Mouse (Mus musculus) megakaryocyte progenitor cell, adult 5-6 weeks (primary cell): ENCODE measurements around the gene Zzz3. TPM values are rescaled to one million over a fixed set of nuclear protein-coding genes. Genes with fewer than 3 reads are reported as not detected.
A peak's percentile ranks its signal among the peaks of the same experiment; 100 is the strongest.
"Not testable (repeated sequence)": the region's sequence is repeated elsewhere in the genome, so short reads cannot be mapped to it uniquely, and the experiment has no call there.

Experiments
- ATAC-seq: replicated peaks from 2 replicates; pipeline ENCODE4 v1.8.0; 2016; ENCODE audit warnings: mild to moderate bottlenecking, moderate TSS enrichment, inconsistent platforms; ENCODE audit not compliant: poor library complexity
- total RNA-seq, 2 experiments: library from RNA; stranded (forward) in 1 of 2; stranded (reverse) in 1 of 2; fragments of 157-497, 149-512 nt in 1 of 2; fragments of 200-1000 nt in 1 of 2; gene quantifications; 2 replicates each; pipeline versions ENCODE4 v1.2.3 to v1.2.4; 2015 to 2017

Zzz3 gene
- total RNA-seq, 2 experiments from 2014 or later, result 50.3 to 54.6 TPM

GRCm38 (mm10) chr3:152400875-152401274, 5.6 kb downstream of the Zzz3 start:
- no peak for ATAC-seq

GRCm38 (mm10) chr3:152401964-152402670, 6.8 kb downstream of the Zzz3 start:
- peak; percentile 67 for ATAC-seq

GRCm38 (mm10) chr3:152402671-152403066, 7.4 kb downstream of the Zzz3 start:
- ATAC-seq, result no peak

GRCm38 (mm10) chr3:152403827-152404226, 8.6 kb downstream of the Zzz3 start:
- no peak for ATAC-seq

GRCm38 (mm10) chr3:152405420-152405819, 10.1 kb downstream of the Zzz3 start:
- 0 out of 2 replicates have a peak, but pooled peaks have one; percentile 18 for ATAC-seq

- peak; percentile 52 for ATAC-seq
These were observed 10.8 kb downstream of the Zzz3 start for GRCm38 (mm10) chr3:152405978-152406640.

- ATAC-seq, result 0 out of 2 replicates have a peak, but pooled peaks have one; percentile 15
These were observed 15.8 kb downstream of the Zzz3 start for GRCm38 (mm10) chr3:152410980-152411551.

- no peak for ATAC-seq
These were observed 17.1 kb downstream of the Zzz3 start for GRCm38 (mm10) chr3:152412362-152412761.

GRCm38 (mm10) chr3:152428925-152429324, 33.7 kb downstream of the Zzz3 start:
- ATAC-seq, result no peak

GRCm38 (mm10) chr3:152432677-152433076, 37.4 kb downstream of the Zzz3 start:
- ATAC-seq, result no peak

- peak; percentile 23; the same call in 1 of the 2 replicates for ATAC-seq
These were observed 40.3 kb downstream of the Zzz3 start for GRCm38 (mm10) chr3:152435590-152435989.

- ATAC-seq, result no peak
These were observed 42.8 kb downstream of the Zzz3 start for GRCm38 (mm10) chr3:152438068-152438467.

GRCm38 (mm10) chr3:152442795-152443194, 47.5 kb downstream of the Zzz3 start:
- no peak for ATAC-seq

- no peak for ATAC-seq
These were observed 48.8 kb downstream of the Zzz3 start for GRCm38 (mm10) chr3:152444114-152444513.

- peak; percentile 47; the same call in 1 of the 2 replicates for ATAC-seq
These were observed 51.7 kb downstream of the Zzz3 start for GRCm38 (mm10) chr3:152446966-152447365.

GRCm38 (mm10) chr3:152453163-152453562, 57.9 kb downstream of the Zzz3 start:
- ATAC-seq, result no peak

- peak; percentile 96 for ATAC-seq
These were observed 62.2 kb downstream of the Zzz3 start for GRCm38 (mm10) chr3:152457308-152458035.

- ATAC-seq, result not testable (repeated sequence)
These were observed 63.6 kb downstream of the Zzz3 start for GRCm38 (mm10) chr3:152458875-152459274.

- no peak for ATAC-seq
These were observed 65.5 kb downstream of the Zzz3 start for GRCm38 (mm10) chr3:152460802-152461201.

GRCm38 (mm10) chr3:152462038-152462547, 66.8 kb downstream of the Zzz3 start:
- ATAC-seq, result no peak

GRCm38 (mm10) chr3:152462900-152463299, 67.6 kb downstream of the Zzz3 start:
- no peak for ATAC-seq
